Mouse (Mus musculus): ENCODE results near the gene Nek7. TPM values are rescaled to one million over a fixed set of nuclear protein-coding genes. Genes with fewer than 3 reads are reported as not detected.
A peak's percentile ranks its signal among the peaks of the same experiment; 100 is the strongest.

Gene Nek7
- polyA plus RNA-seq, 1 experiment from 2014 or later: 35.5 TPM

DNA sequence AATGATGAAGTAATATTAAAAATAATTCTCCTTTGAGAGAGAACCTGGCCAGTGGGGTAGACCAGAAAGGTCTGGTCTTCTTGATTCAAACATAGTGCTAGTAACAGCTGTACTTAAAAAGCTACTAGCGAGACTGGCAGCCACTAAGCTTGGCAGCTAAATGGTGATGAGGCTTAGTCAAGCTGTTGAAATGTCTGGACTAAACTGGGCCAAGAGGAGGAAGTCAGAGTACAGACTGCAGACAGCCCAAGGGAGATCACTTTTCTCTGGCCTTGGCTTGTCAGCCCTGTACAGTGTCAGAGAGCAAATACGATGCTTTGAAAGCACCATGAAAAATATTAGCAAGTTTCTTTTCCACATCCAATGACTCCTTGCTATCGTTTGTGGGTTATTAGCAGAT lies 2.5 kb upstream of the Nek7 start:
- WGBS: 57% methylated on average over 3 of the region's 3 CpGs
- no peak overlapping the region for H3K27ac ChIP-seq

GRCm38 (mm10) chr1:138619114-138619971 lies 598 bp downstream of the Nek7 start:
- WGBS: under 1% methylated on average over 82 of the region's 83 CpGs

More for the DNA sequence above, 2.5 kb upstream of the Nek7 start:
- Histone ChIP-seq H3K9me3 (no peaks in the 10 kb centered on the region), H3K4me3 (no peak overlapping the region), H3K36me3 (no peaks in the 10 kb centered on the region), H3K27me3 (ENCODE audit: insufficient read depth, poor library complexity, severe bottlenecking) (no peaks in the 10 kb centered on the region), H3K4me1 (peaks cover 3% of the 10 kb centered on the region)
- DNase-seq (ENCODE audit: low spot score): no peak

GRCm38 (mm10) chr1:138618012-138618354 lies 2.0 kb downstream of the Nek7 start:
- H3K4me1 ChIP-seq: peaks cover 14% of the 10 kb centered on the region
- peak overlapping the region; percentile 98 for H3K27ac ChIP-seq
- H3K4me3 ChIP-seq: peak overlapping the region; percentile 94
- DNase-seq (ENCODE audit: low spot score): peak; percentile 96
- no peaks in the 10 kb centered on the region for H3K9me3 ChIP-seq
- WGBS: under 1% methylated on average over 11 of the region's 11 CpGs
- H3K27me3 ChIP-seq (ENCODE audit: insufficient read depth, poor library complexity, severe bottlenecking): no peaks in the 10 kb centered on the region
- H3K36me3 ChIP-seq: no peaks in the 10 kb centered on the region

More at GRCm38 (mm10) chr1:138619114-138619971, 598 bp downstream of the Nek7 start:
- no peaks in the 10 kb centered on the region for H3K9me3 ChIP-seq
- no peaks in the 10 kb centered on the region for H3K27me3 ChIP-seq (ENCODE audit: insufficient read depth, poor library complexity, severe bottlenecking)
- peak overlapping the region; percentile 98 for H3K27ac ChIP-seq
- H3K4me3 ChIP-seq: peak overlapping the region; percentile 94
- no peaks in the 10 kb centered on the region for H3K36me3 ChIP-seq
- peaks cover 14% of the 10 kb centered on the region for H3K4me1 ChIP-seq
- peak; percentile 98 for DNase-seq (ENCODE audit: low spot score)

- H3K36me3 ChIP-seq: no peaks in the 10 kb centered on the region
- DNase-seq (ENCODE audit: low spot score): no peak
- H3K27ac ChIP-seq: peak overlapping the region; percentile 98
- H3K27me3 ChIP-seq (ENCODE audit: insufficient read depth, poor library complexity, severe bottlenecking): no peaks in the 10 kb centered on the region
- 18% methylated on average over 17 of the region's 17 CpGs for WGBS
- H3K4me1 ChIP-seq: peaks cover 14% of the 10 kb centered on the region
- H3K9me3 ChIP-seq: no peaks in the 10 kb centered on the region
- H3K4me3 ChIP-seq: peak overlapping the region; percentile 94
Observed at GRCm38 (mm10) chr1:138617279-138618011, 2.5 kb downstream of the Nek7 start.

DNA sequence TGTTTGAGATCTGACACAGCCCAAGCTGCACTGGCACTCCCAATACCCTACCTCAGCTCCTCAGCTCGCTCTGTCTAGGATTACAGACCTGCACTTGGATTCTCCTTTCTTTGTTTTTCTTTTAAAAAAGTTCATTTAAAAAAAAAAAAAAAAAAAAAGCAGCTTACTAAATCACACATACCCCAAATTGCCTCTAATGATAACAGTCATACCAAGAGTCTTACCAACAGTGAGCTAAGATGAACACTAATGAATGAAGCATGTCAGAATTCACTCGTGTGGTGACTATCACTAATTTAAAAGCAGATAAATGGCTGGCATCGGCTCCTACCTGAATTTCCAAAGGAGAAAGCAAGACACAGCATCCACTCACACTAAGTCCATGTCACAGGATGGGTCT lies 4.6 kb downstream of the Nek7 start:
- Histone ChIP-seq H3K9me3 (no peaks in the 10 kb centered on the region), H3K4me1 (peaks cover 14% of the 10 kb centered on the region), H3K27ac (no peak overlapping the region), H3K36me3 (no peaks in the 10 kb centered on the region), H3K4me3 (no peak overlapping the region), H3K27me3 (ENCODE audit: insufficient read depth, poor library complexity, severe bottlenecking) (no peaks in the 10 kb centered on the region)
- WGBS: 72% methylated on average over 3 of the region's 3 CpGs
- no peak for DNase-seq (ENCODE audit: low spot score)

GRCm38 (mm10) chr1:138614552-138615287 lies 5.2 kb downstream of the Nek7 start:
- H3K9me3 ChIP-seq: no peaks in the 10 kb centered on the region
- 69% methylated on average over 6 of the region's 6 CpGs for WGBS
- H3K4me3 ChIP-seq: no peak overlapping the region
- H3K27ac ChIP-seq: no peak overlapping the region
- H3K4me1 ChIP-seq: peaks cover 10% of the 10 kb centered on the region; the same call in 1 of the 2 replicates
- no peaks in the 10 kb centered on the region for H3K36me3 ChIP-seq
- no peak for DNase-seq (ENCODE audit: low spot score)
- no peaks in the 10 kb centered on the region for H3K27me3 ChIP-seq (ENCODE audit: insufficient read depth, poor library complexity, severe bottlenecking)

- Histone ChIP-seq H3K36me3 (no peaks in the 10 kb centered on the region), H3K9me3 (no peaks in the 10 kb centered on the region), H3K27ac (no peak overlapping the region), H3K27me3 (ENCODE audit: insufficient read depth, poor library complexity, severe bottlenecking) (no peaks in the 10 kb centered on the region), H3K4me1 (peaks cover 24% of the 10 kb centered on the region), H3K4me3 (no peak overlapping the region)
- WGBS: 76% methylated on average over 1 of the region's 1 CpGs
- DNase-seq (ENCODE audit: low spot score): no peak
Observed at GRCm38 (mm10) chr1:138612177-138612576, 7.8 kb downstream of the Nek7 start.

DNA sequence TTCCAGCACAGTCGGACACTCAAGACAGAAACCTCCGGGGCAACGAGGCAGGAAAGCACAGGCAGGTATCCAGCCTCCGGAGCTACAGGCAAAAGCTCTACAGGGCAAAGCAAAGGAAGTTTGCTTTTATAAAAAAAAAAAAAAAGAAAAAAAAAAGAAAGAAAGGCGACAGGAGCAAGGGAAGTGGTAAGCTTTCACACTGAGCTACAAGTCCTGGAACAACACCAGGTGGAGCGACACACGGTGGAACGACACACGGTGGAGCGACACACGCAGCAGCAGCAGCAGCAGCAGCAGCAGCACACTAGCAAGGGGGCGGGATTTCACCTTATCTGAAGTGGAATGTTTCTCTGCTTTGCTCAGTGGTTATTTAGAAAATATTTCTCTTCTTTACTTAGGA lies 10.8 kb downstream of the Nek7 start:
- Histone ChIP-seq H3K4me1 (peaks cover 20% of the 10 kb centered on the region), H3K36me3 (peaks cover 4% of the 10 kb centered on the region; the same call in 1 of the 2 replicates), H3K27ac (peak overlapping the region; percentile 59; the same call in 1 of the 2 replicates), H3K27me3 (ENCODE audit: insufficient read depth, poor library complexity, severe bottlenecking) (no peaks in the 10 kb centered on the region), H3K9me3 (no peaks in the 10 kb centered on the region), H3K4me3 (no peak overlapping the region)
- WGBS: 57% methylated on average over 12 of the region's 12 CpGs
- DNase-seq (ENCODE audit: low spot score): no peak

GRCm38 (mm10) chr1:138608336-138608735 lies 11.6 kb downstream of the Nek7 start:
- WGBS: 93% methylated on average over 7 of the region's 7 CpGs
- Histone ChIP-seq H3K27me3 (ENCODE audit: insufficient read depth, poor library complexity, severe bottlenecking) (no peaks in the 10 kb centered on the region), H3K9me3 (no peaks in the 10 kb centered on the region), H3K27ac (peak overlapping the region; percentile 59; the same call in 1 of the 2 replicates), H3K36me3 (peaks cover 4% of the 10 kb centered on the region; the same call in 1 of the 2 replicates), H3K4me1 (peaks cover 20% of the 10 kb centered on the region), H3K4me3 (no peak overlapping the region)
- no peak for DNase-seq (ENCODE audit: low spot score)

DNA sequence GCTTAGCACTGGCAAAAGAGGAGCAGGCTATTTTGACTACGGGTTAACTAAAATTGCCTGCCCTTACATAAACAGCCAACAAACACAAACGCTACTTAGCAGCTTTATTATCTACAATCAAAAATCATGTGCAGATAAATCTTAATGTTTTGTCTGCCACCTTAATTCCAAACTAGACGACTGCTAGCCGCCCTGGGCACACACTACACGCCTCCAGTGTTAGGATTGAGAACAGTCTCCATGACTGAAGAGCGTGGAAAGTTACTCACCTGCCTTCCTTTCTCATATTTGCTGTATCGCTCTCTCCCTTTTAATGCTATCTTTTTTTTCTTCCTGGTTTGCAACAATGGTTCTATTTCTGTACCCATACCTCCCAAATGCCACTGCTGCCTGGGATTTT lies 12.1 kb downstream of the Nek7 start:
- Histone ChIP-seq H3K4me3 (no peak overlapping the region), H3K27ac (peak overlapping the region; percentile 59; the same call in 1 of the 2 replicates), H3K9me3 (no peaks in the 10 kb centered on the region), H3K27me3 (ENCODE audit: insufficient read depth, poor library complexity, severe bottlenecking) (no peaks in the 10 kb centered on the region), H3K4me1 (peaks cover 20% of the 10 kb centered on the region), H3K36me3 (peaks cover 4% of the 10 kb centered on the region; the same call in 1 of the 2 replicates)
- DNase-seq (ENCODE audit: low spot score): no peak
- 83% methylated on average over 7 of the region's 7 CpGs for WGBS

- Histone ChIP-seq H3K4me1 (peaks cover 20% of the 10 kb centered on the region), H3K27me3 (ENCODE audit: insufficient read depth, poor library complexity, severe bottlenecking) (no peaks in the 10 kb centered on the region), H3K36me3 (peaks cover 4% of the 10 kb centered on the region; the same call in 1 of the 2 replicates), H3K4me3 (no peak overlapping the region), H3K9me3 (no peaks in the 10 kb centered on the region), H3K27ac (peak overlapping the region; percentile 23; the same call in 1 of the 2 replicates)
- 60% methylated on average over 8 of the region's 8 CpGs for WGBS
- no peak for DNase-seq (ENCODE audit: low spot score)
Observed at GRCm38 (mm10) chr1:138606771-138607170, 13.2 kb downstream of the Nek7 start.

GRCm38 (mm10) chr1:138604736-138605135 lies 15.2 kb downstream of the Nek7 start:
- Histone ChIP-seq H3K36me3 (peaks cover 4% of the 10 kb centered on the region; the same call in 1 of the 2 replicates), H3K4me3 (no peak overlapping the region), H3K4me1 (peaks cover 20% of the 10 kb centered on the region), H3K9me3 (no peaks in the 10 kb centered on the region), H3K27ac (no peak overlapping the region), H3K27me3 (ENCODE audit: insufficient read depth, poor library complexity, severe bottlenecking) (no peaks in the 10 kb centered on the region)
- DNase-seq (ENCODE audit: low spot score): no peak
- 69% methylated on average over 2 of the region's 2 CpGs for WGBS

Measured in heart, embryonic 10.5 days (tissue).